Mouse (Mus musculus) megakaryocyte, embryonic 14.5 days (primary cell): ENCODE results near the gene Hoxb7. TPM values are rescaled to one million over a fixed set of nuclear protein-coding genes. Genes with fewer than 3 reads are reported as not detected.
A peak's percentile ranks its signal among the peaks of the same experiment; 100 is the strongest.

Experiments used
- H3K27me3 ChIP-seq: replicated peaks from 2 replicates; pipeline ENCODE3; 2012; ENCODE audit warnings: inconsistent platforms
- H3K36me3 ChIP-seq: replicated peaks from 2 replicates; pipeline ENCODE3; 2012; ENCODE audit warnings: low read length, inconsistent platforms, mixed read lengths
- H3K4me1 ChIP-seq: 2 replicates; pipeline ENCODE4 v1.6.1; 2012; ENCODE audit warnings: inconsistent platforms
- H3K4me3 ChIP-seq: replicated peaks from 2 replicates; pipeline ENCODE3; 2012; ENCODE audit warnings: moderate library complexity, mild to moderate bottlenecking, inconsistent platforms
- H3K9me3 ChIP-seq: 2 replicates; pipeline ENCODE4 v1.6.1; 2012; ENCODE audit warnings: inconsistent platforms
- FLI1 ChIP-seq: IDR thresholded peaks from 2 replicates; pipeline ENCODE4 v1.6.1; 2012; ENCODE audit warnings: low read length, inconsistent platforms, mixed read lengths
- GATA1 ChIP-seq: IDR thresholded peaks from 3 replicates; pipeline ENCODE4 v1.6.1; 2012; ENCODE audit warnings: mixed read lengths, low read length, inconsistent platforms, borderline replicate concordance
- polyA plus RNA-seq: library from polyadenylated mRNA; stranded (reverse); fragments of >175 nt; gene quantifications from 2 replicates; pipeline ENCODE4 v1.2.3, GENCODE M21; 2012; ENCODE audit warnings: low replicate concordance; ENCODE audit not compliant: insufficient read depth

The Hoxb7 gene
- polyA plus RNA-seq, result not detected in 2 replicates

DNA sequence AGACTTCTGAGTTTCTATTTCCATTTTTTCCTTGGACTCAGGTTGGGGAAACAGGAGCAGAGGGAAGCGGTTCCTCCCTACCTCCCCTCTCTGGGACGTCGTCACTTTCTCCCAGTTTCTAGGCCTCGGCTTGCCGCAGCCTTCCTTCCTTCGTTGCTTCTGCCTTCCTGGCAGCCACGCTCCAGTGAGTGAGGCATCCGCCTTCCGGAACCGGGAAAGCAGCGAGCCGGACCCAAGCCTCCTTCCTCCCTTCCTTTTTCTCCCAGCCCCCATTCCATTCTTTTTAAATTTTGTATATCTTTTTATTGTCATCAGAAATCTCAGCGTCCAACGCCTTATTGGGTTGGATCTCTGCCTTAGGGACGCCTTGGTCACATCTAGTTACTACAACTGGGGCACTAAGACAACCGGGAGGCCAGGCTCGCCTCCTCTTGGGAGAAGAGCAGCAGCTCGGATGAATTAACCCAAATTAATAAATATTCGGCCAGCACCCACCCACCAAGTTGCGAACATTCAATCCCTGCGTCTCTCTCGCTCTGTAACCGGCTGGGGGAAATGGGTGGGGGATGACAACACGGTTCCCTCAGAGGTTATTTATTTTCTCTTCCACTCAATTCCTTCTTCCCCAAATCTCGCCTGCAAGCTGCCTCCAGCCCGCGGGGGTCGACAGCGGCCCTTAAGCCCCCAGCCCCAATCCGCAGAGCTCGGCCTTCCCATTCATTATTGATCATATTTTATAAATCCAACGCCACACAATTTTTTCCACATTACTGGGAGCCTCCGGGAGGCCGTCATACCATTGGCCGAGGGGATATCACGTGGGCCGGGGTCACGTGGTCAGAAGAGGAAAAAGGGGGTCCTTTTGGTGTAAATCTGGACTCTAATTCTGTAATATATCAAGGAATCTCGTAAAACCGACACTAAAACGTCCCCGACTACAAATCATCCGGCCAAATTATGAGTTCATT, at the start of gene Hoxb7:
TSS of gene Hoxb7 (plus strand) at position 853 of the 968 bp plus-strand sequence.
- H3K27me3 ChIP-seq, result peaks cover 99% of the 10 kb centered on the region
- TF ChIP-seq GATA1 (no peak), FLI1 (no peak)
- H3K36me3 ChIP-seq, result no peaks in the 10 kb centered on the region
- peak within 1 kb of the TSS; percentile 53 for H3K4me3 ChIP-seq
- peaks cover 34% of the 10 kb centered on the region for H3K4me1 ChIP-seq
- H3K9me3 ChIP-seq, result no peaks in the 10 kb centered on the region

DNA sequence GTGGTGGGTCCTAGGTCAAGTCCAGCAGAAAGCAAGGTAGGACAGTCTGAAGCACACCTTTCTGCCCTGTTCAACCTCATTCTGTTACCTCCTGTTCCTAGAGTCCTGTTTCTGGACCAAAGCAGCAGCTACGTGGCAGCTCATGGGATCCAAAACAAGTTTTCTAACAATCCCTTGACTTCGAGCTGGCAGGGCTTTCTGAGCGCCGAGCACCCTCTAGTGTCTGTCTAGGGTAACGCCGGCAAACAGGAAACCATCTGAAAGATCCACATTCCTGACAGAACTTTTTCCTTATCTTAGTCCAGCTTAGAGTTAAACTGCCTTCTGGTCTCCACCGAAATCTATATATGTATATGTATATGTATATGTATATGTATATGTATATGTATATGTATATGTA, 46.2 kb upstream of the Hoxb7 start:
- Histone ChIP-seq H3K4me3 (no peak overlapping the region), H3K36me3 (no peaks in the 10 kb centered on the region), H3K27me3 (peaks cover 50% of the 10 kb centered on the region), H3K4me1 (no peaks in the 10 kb centered on the region), H3K9me3 (no peaks in the 10 kb centered on the region)
- TF ChIP-seq GATA1, result no peak
- no peak for TF ChIP-seq FLI1

DNA sequence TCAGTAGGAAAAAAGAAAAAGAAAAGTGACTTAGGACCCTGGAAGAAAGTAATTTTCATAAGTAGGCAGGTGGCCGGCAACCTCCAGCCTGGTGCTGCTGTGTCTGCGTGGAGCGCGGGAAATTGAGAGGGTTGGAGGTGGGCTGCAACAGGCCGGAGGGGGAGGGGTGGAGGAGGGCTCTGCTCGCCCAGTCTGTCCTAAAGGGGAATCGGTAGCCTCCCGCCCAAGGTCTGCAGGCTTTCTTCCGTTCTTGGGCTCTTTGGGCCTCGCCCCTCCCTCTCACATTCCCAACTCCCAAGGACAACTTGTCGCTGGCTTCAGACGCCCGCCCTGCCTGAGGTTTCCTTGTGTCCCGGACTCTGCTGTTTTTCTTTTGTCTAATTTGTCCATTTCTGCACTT, 35.5 kb upstream of the Hoxb7 start:
- TF ChIP-seq GATA1 (no peak), FLI1 (no peak)
- H3K4me1 ChIP-seq, result peaks cover 14% of the 10 kb centered on the region; the same call in 1 of the 2 replicates
- H3K9me3 ChIP-seq, result peaks cover 9% of the 10 kb centered on the region; the same call in 1 of the 2 replicates
- H3K36me3 ChIP-seq, result no peaks in the 10 kb centered on the region
- no peak overlapping the region for H3K4me3 ChIP-seq
- peaks cover 87% of the 10 kb centered on the region for H3K27me3 ChIP-seq

DNA sequence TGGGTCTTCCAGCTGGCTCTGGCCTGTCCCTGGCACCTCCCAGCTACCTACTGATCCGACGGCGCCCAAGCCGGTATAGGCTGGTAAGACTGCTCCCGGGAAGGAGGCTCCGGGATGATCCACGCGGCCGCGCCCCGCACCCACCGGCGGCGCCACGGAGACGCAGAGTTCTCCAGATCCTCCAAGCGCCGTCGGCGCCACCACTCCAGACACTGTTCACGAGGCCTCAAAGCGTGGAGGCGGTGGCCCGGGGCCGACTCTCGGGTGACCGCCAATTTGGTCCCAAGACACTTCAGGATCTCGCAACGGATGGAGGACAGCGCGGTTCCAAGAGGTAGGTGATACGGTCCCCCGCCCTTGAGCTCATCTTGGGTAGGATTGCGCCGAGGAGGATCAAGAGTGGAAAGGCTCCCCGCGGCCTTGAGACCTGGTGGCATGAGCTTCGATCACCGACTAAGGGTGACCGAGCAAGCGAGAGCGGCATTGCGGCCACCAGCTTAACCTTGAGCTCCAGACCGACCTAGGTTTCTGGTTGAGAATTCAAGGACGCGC, 34.9 kb upstream of the Hoxb7 start:
- Histone ChIP-seq H3K27me3 (peaks cover 89% of the 10 kb centered on the region), H3K36me3 (no peaks in the 10 kb centered on the region), H3K4me3 (no peak overlapping the region), H3K4me1 (peaks cover 14% of the 10 kb centered on the region; the same call in 1 of the 2 replicates), H3K9me3 (peaks cover 9% of the 10 kb centered on the region; the same call in 1 of the 2 replicates)
- TF ChIP-seq GATA1 (no peak), FLI1 (no peak)

DNA sequence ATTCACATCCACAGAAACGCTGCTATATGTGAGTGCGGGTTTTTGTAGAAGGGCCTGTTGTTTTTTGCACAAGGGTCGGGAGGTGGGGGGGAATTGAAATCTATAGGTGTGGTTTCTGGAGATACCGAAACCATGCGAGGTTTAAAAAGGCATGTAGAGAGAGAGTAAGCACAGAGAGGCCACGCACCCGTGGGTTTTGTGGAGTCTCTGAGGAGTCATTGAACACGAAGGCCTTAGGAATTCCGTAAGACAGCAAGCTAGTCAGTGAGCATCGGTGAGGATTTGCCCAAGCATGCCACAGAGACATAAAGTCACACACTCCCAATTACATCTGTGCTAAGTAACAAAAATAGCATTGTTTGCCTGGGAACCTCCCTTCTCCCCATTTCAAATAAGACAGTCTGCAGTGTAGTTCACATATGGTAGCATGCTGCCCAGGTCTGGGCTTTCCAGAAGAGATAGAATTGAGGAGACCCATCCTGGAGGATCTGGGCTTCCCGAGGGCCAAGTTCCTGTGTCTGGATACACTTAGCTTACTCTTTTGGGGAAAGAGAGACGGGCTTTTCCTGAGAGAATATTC, 33.8 kb upstream of the Hoxb7 start:
- Histone ChIP-seq H3K9me3 (peaks cover 9% of the 10 kb centered on the region; the same call in 1 of the 2 replicates), H3K4me1 (peaks cover 14% of the 10 kb centered on the region; the same call in 1 of the 2 replicates), H3K36me3 (no peaks in the 10 kb centered on the region), H3K4me3 (no peak overlapping the region), H3K27me3 (peaks cover 91% of the 10 kb centered on the region)
- TF ChIP-seq FLI1, result no peak
- no peak for TF ChIP-seq GATA1

DNA sequence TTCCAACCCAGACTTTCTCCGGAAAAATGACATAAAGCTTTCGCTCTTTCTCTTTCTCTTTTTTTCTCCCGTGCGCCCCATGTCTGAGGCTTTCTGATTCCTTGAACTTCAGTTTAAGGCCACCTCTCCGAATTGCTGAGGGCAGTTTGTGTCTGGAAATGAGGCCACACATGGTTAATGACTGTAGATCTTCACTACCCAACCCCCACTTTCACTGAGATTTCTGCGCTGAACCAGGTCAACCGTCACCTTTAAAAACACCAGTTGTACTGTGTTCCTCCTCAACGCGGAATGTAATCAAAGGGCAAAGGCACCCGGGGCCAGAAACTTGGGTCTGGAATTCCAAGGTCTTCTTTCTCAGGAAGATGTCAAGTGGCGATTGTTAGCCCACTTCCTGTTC, 32.2 kb upstream of the Hoxb7 start:
- Histone ChIP-seq H3K27me3 (peaks cover 98% of the 10 kb centered on the region), H3K36me3 (no peaks in the 10 kb centered on the region), H3K4me3 (no peak overlapping the region), H3K4me1 (peaks cover 14% of the 10 kb centered on the region; the same call in 1 of the 2 replicates), H3K9me3 (peaks cover 9% of the 10 kb centered on the region; the same call in 1 of the 2 replicates)
- no peak for TF ChIP-seq GATA1
- TF ChIP-seq FLI1, result no peak

DNA sequence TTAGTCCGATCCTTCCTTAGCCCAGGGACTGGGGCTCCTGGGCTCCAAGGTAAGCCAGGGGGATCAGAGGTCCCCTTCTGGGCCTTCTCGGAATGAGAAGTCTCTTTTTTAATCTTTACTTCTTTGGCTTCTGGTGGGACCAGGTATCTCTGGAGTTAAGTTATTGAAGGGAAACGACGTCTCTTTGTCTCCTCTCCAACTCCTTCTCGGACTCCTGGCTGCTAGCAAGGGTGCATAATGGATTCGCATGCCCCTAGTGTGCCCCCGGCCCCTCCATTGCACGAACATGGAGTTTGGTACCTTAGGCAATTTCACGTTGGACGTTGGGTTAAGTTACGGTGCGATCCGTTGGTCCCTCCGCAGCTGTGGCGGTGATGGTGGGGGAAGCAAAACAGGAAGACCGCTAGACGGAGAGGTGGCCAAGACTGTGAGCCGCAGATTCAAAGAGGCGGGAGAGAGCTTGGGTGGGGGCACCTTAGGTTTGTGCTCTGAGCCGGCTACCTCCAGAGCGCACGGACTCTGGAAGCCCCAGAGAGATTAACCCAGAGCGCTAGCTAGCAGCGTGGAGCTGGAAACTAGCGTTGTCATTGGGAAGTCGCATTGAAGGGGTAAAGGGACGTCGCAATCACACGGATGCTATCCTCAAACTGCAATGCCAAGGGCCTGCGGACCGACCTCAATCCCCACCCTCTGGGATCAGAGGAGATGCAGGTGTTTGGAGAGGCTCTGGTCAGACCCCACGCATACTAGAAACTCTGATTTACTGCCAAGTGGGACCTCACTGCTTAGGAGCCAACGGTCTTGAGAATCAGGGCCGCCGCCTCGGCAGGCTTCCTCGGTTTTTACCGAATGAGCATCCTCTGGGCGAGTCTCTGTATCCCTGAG, 31.1 kb upstream of the Hoxb7 start:
- Histone ChIP-seq H3K27me3 (peaks cover 96% of the 10 kb centered on the region), H3K4me3 (no peak overlapping the region)
- TF ChIP-seq GATA1 (no peak), FLI1 (no peak)

DNA sequence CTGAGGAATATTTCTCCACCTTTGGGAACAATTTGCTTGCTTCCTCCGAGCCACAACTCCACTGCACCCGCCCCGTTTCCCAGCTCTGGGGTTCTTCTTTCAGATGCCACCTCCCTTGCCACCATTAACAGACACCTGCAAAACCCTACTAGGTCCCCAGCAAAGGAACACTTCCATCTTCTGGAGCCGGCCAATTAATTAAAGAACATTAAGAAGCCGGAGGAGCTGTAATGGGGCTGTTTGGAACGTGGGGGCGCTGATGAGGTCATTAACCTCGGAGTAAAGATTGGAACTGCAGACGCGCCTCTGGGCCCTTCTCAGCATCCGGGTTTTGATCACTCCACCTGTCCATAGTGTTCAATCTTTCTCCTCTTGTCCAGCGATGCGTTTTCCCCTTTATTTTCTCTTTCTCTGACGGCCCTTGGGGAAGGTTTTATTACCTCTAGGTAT, 30.4 kb upstream of the Hoxb7 start:
- H3K27me3 ChIP-seq, result peaks cover 96% of the 10 kb centered on the region
- H3K4me3 ChIP-seq, result no peak overlapping the region
- 0 out of 2 replicates have a peak, but pooled peaks cover 2% of the 10 kb centered on the region for H3K9me3 ChIP-seq
- no peak for TF ChIP-seq GATA1
- TF ChIP-seq FLI1, result no peak
- H3K36me3 ChIP-seq, result no peaks in the 10 kb centered on the region
- peaks cover 19% of the 10 kb centered on the region; the same call in 1 of the 2 replicates for H3K4me1 ChIP-seq

More for the DNA sequence above, 31.1 kb upstream of the Hoxb7 start:
- peaks cover 3% of the 10 kb centered on the region; the same call in 1 of the 2 replicates for H3K9me3 ChIP-seq
- no peaks in the 10 kb centered on the region for H3K36me3 ChIP-seq
- H3K4me1 ChIP-seq, result peaks cover 17% of the 10 kb centered on the region; the same call in 1 of the 2 replicates

DNA sequence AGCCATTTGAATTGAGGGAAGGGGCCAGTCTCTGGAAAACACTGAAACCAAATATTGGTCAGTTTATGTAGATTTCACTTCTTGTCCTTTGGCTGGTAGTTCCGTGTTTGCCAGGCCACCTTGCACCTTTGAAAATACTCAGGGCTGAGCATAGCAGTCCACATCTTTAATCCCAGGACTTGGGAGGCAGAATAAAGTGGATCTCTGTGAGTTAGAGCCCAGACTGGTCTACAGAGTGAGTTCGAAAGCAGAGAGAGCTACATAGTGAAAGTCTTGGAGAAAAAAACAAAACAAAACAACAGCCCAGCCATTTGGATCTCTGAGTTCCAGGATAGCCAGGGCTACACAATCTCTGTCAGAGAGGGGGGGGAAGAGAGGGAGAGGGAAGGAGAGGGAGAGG, 29.3 kb upstream of the Hoxb7 start:
- Histone ChIP-seq H3K9me3 (no peaks in the 10 kb centered on the region), H3K4me1 (peaks cover 18% of the 10 kb centered on the region), H3K4me3 (no peak overlapping the region), H3K36me3 (no peaks in the 10 kb centered on the region), H3K27me3 (peaks cover 97% of the 10 kb centered on the region)
- TF ChIP-seq FLI1 (no peak), GATA1 (no peak)
